Mouse (Mus musculus) hindbrain, embryonic 11.5 days (tissue): Measurements from ENCODE around the gene Eml6. TPM values are rescaled to one million over a fixed set of nuclear protein-coding genes. Genes with fewer than 3 reads are reported as not detected.
A peak's percentile ranks its signal among the peaks of the same experiment; 100 is the strongest.
"Not testable (repeated sequence)": the region's sequence is repeated elsewhere in the genome, so short reads cannot be mapped to it uniquely, and the experiment has no call there.

ENCODE experiments used
- ATAC-seq: fragments of 200-750 bp; cut with Nextera tagmentation; 2 replicates; pipeline ENCODE4 v1.8.0; 2017; ENCODE audit warnings: mild to moderate bottlenecking, moderate TSS enrichment, moderate library complexity; ENCODE audit not compliant: low FRiP score
- DNase-seq: peaks from one replicate; pipeline ENCODE4 v3.0.0-alpha.2; 2015; ENCODE audit warnings: low spot score
- H3K27ac ChIP-seq: fragments of 300-500 bp; sonication (generic); 2 replicates; pipeline ENCODE4 v1.5.1; 2014; ENCODE audit warnings: mild to moderate bottlenecking, low read depth, low read length
- H3K27me3 ChIP-seq: fragments of 300-500 bp; sonication (generic); 2 replicates; pipeline ENCODE4 v1.6.1; 2014; ENCODE audit warnings: mild to moderate bottlenecking, low read length, moderate library complexity, mixed read lengths; ENCODE audit not compliant: control insufficient read depth, insufficient read depth
- H3K36me3 ChIP-seq: fragments of 300-500 bp; sonication (generic); 2 replicates; pipeline ENCODE4 v1.6.1; 2014; ENCODE audit warnings: mild to moderate bottlenecking, low read length, moderate library complexity, mixed read lengths; ENCODE audit not compliant: control insufficient read depth, insufficient read depth
- H3K4me1 ChIP-seq: fragments of 300-500 bp; sonication (generic); replicated peaks from 2 replicates; pipeline ENCODE4 v1.6.1; 2014; ENCODE audit warnings: low read length, mixed read lengths; ENCODE audit not compliant: control insufficient read depth, insufficient read depth
- H3K4me2 ChIP-seq: fragments of 300-500 bp; sonication (generic); replicated peaks from 2 replicates; pipeline ENCODE4 v1.6.1; 2014; ENCODE audit warnings: mild to moderate bottlenecking, low read depth, low read length
- H3K4me3 ChIP-seq: fragments of 300-500 bp; sonication (generic); 2 replicates; pipeline ENCODE4 v1.5.1; 2014; ENCODE audit warnings: low read depth, low read length
- H3K9ac ChIP-seq: fragments of 300-500 bp; sonication (generic); 2 replicates; pipeline ENCODE4 v1.6.1; 2014; ENCODE audit warnings: low read depth, low read length
- H3K9me3 ChIP-seq: fragments of 300-500 bp; sonication (generic); 2 replicates; pipeline ENCODE4 v1.6.1; 2016; ENCODE audit warnings: low read length; ENCODE audit not compliant: control insufficient read depth
- WGBS: fragments of 180-500 bp; shearing (Covaris S2); extraction: QIAGEN DNeasy Blood & Tissue Kit; methylation state at CpG from one replicate; pipeline ENCODE4 v1.1.7; 2014; 5-methylcytosine and 5-hydroxymethylcytosine counted together
- polyA plus RNA-seq: library from polyadenylated mRNA; unstranded; fragments of >200 nt; fragmentation: Nextera tagmentation; extraction: Ambion mirVana; gene quantifications from 2 replicates; pipeline ENCODE4 v1.2.1, GENCODE M21; 2014

Eml6 gene
- polyA plus RNA-seq, 1 experiment from 2014 or later, result 1.0 TPM

DNA sequence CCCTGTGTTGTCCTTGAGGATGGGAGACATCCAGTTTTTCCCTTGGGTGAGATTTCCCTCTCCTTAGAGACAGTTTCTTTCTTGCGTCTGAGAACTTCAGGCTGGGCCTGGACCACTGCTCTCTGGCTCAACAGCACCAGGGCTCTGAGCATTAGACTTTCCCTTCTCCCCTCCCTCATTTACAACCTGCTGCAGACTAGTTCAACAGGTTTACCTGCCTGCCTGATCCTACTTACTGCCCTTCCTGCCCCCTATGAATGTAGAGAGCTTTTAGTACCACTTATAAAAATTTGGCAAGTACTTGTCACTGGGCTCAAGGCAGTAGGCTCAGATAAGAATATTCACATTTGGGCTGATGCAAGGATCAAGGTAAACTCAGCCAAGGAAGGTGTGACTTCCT lies 199.8 kb downstream of the Eml6 start:
- DNase-seq (no peak), ATAC-seq (no peak)
- Histone ChIP-seq H3K4me3 (no peak overlapping the region), H3K4me2 (no peak overlapping the region), H3K9ac (no peak overlapping the region), H3K36me3 (no peaks in the 10 kb centered on the region), H3K9me3 (no peaks in the 10 kb centered on the region), H3K4me1 (no peaks in the 10 kb centered on the region), H3K27me3 (peaks cover 10% of the 10 kb centered on the region), H3K27ac (no peak overlapping the region)
- 91% methylated on average over 1 of the region's 1 CpGs for WGBS

DNA sequence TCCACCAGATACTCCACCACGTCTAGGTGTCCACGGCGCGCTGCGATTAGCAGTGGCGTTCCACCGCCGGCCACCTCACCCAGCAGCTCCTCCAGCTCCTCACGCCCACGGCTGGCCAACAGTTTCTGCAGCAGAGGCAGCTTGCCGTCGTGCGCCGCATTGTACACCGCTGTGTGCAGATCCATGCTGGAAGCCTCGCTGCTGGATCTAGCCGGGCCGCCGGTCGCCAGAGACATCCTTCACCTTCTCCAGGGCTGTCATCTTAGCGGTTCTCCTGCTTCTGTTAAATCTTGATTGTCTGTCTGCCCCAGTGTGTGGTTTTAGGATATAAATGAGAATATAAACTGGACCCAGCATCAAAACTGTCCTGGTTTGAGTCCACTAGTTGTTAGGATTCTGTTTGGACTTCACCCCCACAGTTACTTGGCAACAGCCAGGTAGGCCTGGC lies 200.5 kb downstream of the Eml6 start, which contains the start of gene 4931440F15Rik:
Gene 4931440F15Rik, minus strand, starts transcription at position 398 of the 448 bp plus-strand sequence.
- Histone ChIP-seq H3K4me2 (0 out of 2 replicates have a peak within 1 kb of the TSS, but pooled peaks have one; percentile 17), H3K4me3 (0 out of 2 replicates have a peak within 1 kb of the TSS, but pooled peaks have one; percentile 8), H3K27me3 (peaks cover 10% of the 10 kb centered on the region)
- H3K4me1 ChIP-seq, H3K27ac ChIP-seq, DNase-seq, H3K9me3 ChIP-seq, H3K9ac ChIP-seq, H3K36me3 ChIP-seq: not testable (repeated sequence)
- 0 out of 2 replicates have a peak, but pooled peaks have one; percentile 13 for ATAC-seq
- 37% methylated on average over 21 of the region's 21 CpGs for WGBS

DNA sequence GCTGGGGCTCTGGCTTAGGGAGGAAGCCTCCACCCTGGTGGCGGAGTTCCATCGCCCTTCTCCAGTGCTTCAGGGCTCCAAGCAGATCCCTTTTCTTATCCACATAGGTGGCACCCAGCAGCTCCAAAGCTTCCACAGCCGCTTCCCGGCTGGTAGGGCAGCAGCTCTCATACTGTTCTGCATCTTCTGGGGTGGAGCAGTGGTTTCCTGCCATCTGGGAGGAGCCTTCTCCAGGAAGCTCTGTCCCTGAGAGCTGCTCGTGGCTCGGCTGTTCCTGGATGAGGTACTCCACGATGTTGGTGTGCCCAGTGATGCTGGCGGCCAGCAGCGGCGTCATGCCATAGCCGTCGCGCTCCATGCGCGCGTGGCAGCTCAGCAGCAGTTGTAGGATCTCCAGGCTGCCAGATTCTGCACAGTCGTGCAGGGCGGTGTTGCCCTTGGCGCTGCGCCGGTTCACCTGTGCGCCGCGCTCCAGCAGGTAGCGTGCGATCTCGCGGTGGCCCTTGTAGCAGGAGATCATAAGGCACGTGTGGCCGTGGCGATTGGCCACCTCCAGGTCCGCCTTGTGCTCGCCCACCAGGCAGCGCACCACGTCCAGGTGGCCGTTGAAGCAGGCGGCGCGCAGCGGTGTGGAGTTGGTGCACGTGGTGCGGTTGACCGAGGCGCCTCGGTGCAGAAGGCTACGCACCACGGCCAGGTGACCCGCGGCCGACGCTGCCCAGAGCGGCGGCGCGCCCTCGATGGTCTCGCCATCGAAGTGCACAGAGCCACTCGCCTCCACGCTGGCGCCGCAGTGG lies 201.2 kb downstream of the Eml6 start:
- not testable (repeated sequence) for H3K27ac ChIP-seq, DNase-seq, H3K36me3 ChIP-seq, H3K4me1 ChIP-seq, H3K9ac ChIP-seq, H3K9me3 ChIP-seq
- WGBS, result 11% methylated on average over 49 of the region's 62 CpGs
- Histone ChIP-seq H3K4me2 (0 out of 2 replicates have a peak overlapping the region, but pooled peaks have one; percentile 17), H3K4me3 (0 out of 2 replicates have a peak overlapping the region, but pooled peaks have one; percentile 8), H3K27me3 (peaks cover 10% of the 10 kb centered on the region)
- peak; percentile 26; the same call in 1 of the 2 replicates for ATAC-seq

DNA sequence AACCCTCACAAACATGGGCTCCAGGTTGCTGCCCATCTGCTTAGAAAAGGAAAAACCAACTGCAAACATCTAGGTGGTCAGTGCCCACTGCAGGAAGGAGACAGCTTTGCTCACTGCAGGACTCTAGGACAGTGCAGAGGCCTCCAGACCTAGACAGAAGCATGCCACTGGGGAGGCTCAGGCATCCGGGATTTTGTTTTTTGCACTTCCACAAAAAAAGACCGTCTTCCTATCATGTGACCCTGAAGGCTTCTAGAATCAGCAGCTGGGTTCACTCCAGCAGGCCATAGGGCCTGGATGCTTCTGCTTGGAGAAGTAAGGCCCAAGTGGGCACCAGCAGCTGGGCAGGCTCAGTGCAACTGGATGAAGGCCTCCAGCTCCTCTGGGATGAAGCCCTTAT lies 202.7 kb downstream of the Eml6 start:
- no peaks in the 10 kb centered on the region for H3K4me1 ChIP-seq
- WGBS, result 85% methylated on average over 2 of the region's 2 CpGs
- no peak overlapping the region for H3K4me3 ChIP-seq
- H3K9ac ChIP-seq, result no peak overlapping the region
- H3K27me3 ChIP-seq, result peaks cover 10% of the 10 kb centered on the region
- ATAC-seq (no peak), DNase-seq (no peak)
- no peak overlapping the region for H3K27ac ChIP-seq
- H3K4me2 ChIP-seq, result no peak overlapping the region
- no peaks in the 10 kb centered on the region for H3K36me3 ChIP-seq
- no peaks in the 10 kb centered on the region for H3K9me3 ChIP-seq

DNA sequence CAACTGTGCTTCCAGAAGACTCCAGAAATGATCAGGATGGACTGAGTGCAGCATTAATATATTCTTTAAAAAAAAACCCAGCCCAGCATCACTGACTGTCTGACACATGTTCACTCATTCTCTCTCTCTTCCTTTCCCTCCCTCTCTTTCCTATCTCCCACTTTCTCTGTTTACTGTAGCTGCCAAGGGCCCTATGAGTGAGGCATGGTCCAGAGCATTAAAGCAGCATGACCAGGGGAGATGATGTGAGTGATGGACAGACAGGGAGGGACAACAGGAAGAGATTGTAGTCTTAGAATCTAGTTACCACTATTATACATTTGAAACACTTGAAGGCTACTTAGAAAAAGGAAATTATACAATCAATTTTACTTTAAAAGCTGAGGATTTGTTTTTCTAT lies 210.2 kb downstream of the Eml6 start:
- Histone ChIP-seq H3K9ac (no peak overlapping the region), H3K27ac (no peak overlapping the region), H3K36me3 (no peaks in the 10 kb centered on the region), H3K9me3 (no peaks in the 10 kb centered on the region), H3K4me1 (no peaks in the 10 kb centered on the region), H3K4me2 (no peak overlapping the region), H3K27me3 (no peaks in the 10 kb centered on the region), H3K4me3 (no peak overlapping the region)
- ATAC-seq, result no peak
- no peak for DNase-seq

DNA sequence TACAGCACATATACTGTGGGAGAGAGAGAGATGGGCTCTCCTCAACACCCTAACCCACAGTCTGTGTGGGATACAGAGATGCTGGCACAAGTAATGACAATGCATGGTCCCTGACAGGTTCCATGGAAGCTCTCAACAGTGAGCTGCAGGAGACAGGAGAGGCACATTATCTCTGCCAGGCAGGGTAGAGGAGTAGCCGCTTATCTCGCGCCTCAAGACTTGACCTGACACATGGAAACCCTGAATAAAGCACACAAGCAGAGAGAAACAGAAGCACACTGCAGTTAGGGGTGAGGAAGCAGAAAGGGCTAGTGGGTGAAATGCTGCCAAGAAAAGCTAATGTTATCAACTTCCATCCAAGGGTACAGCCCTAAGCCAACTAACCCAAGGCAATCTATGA lies 210.6 kb downstream of the Eml6 start:
- no peak overlapping the region for H3K4me2 ChIP-seq
- no peaks in the 10 kb centered on the region for H3K4me1 ChIP-seq
- DNase-seq (no peak), ATAC-seq (no peak)
- no peak overlapping the region for H3K27ac ChIP-seq
- 78% methylated on average over 3 of the region's 3 CpGs for WGBS
- H3K9me3 ChIP-seq, result no peaks in the 10 kb centered on the region
- no peak overlapping the region for H3K9ac ChIP-seq
- H3K4me3 ChIP-seq, result no peak overlapping the region
- H3K36me3 ChIP-seq, result no peaks in the 10 kb centered on the region
- H3K27me3 ChIP-seq, result no peaks in the 10 kb centered on the region

DNA sequence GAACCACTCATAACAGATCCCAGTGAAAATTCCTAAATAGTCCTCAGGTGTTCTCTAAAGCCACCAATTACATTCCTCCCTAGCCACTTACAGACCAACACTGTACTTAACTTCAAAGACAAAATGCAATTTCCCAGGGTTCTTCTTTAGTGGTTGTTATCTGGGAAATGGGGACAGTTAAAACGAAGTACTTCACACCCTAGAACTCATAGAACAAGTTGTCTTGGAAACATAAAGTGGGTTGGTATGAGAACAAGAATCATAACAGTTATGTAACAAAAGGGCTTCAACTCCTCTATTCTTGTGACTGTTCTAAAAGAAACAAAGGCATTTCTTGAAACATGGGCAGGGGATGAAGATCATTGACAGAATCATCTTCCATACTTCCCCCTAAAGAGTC lies 212.6 kb downstream of the Eml6 start:
- Histone ChIP-seq H3K9ac (no peak overlapping the region), H3K4me1 (no peaks in the 10 kb centered on the region), H3K27ac (no peak overlapping the region), H3K36me3 (no peaks in the 10 kb centered on the region), H3K4me3 (no peak overlapping the region), H3K27me3 (no peaks in the 10 kb centered on the region), H3K4me2 (no peak overlapping the region), H3K9me3 (no peaks in the 10 kb centered on the region)
- ATAC-seq (no peak), DNase-seq (no peak)
- WGBS, result 79% methylated on average over 1 of the region's 1 CpGs

DNA sequence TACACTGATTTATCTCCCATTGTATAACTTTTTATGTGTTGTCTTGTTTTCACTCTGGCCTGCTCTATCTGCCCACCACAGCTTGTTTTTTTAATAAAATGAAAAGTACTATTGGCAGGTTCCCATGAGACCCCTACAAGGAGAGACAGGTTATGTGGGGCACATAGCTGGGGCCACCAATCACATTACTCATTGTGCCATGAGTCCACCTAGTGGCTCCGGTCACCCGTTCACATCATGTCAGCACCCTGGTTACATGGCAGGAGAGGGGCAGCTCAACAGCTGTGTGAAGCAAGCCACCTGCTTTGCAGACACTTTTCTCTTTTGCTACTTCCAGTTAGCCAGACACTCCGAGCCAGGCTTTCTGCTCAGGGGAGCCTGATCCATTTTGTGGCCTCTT lies 213.4 kb downstream of the Eml6 start:
- WGBS, result 86% methylated on average over 3 of the region's 3 CpGs
- no peak overlapping the region for H3K9ac ChIP-seq
- no peak overlapping the region for H3K27ac ChIP-seq
- ATAC-seq (no peak), DNase-seq (no peak)
- no peak overlapping the region for H3K4me3 ChIP-seq
- no peaks in the 10 kb centered on the region for H3K36me3 ChIP-seq
- no peaks in the 10 kb centered on the region for H3K4me1 ChIP-seq
- no peak overlapping the region for H3K4me2 ChIP-seq
- H3K27me3 ChIP-seq, result no peaks in the 10 kb centered on the region
- no peaks in the 10 kb centered on the region for H3K9me3 ChIP-seq

DNA sequence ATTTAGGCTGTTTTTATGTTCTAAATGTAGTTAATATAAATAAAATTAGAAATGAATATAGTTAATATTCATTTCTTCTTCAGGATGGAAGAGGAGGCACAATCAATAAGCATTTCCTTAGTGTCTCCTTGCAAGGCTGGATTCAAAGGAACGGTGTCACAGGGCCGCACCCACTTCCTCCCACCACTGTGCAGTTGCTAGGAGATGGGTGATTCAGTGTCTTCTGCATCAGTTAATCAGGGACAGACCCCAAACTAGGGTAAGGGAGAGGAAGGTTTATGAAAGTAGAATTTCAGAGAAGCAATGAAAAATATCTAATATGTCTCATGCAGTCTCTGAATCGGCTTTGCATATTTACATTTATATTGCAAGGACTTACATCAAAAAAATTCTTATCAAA lies 215.5 kb downstream of the Eml6 start:
- Histone ChIP-seq H3K4me3 (no peak overlapping the region), H3K4me1 (no peaks in the 10 kb centered on the region), H3K4me2 (no peak overlapping the region), H3K36me3 (no peaks in the 10 kb centered on the region), H3K9ac (no peak overlapping the region), H3K27ac (no peak overlapping the region), H3K27me3 (no peaks in the 10 kb centered on the region), H3K9me3 (no peaks in the 10 kb centered on the region)
- ATAC-seq, result no peak
- DNase-seq, result no peak
- WGBS, result 87% methylated on average over 3 of the region's 3 CpGs
